Mouse (Mus musculus) MEL (cell line): ENCODE data around the gene Klhdc3. TPM values are rescaled to one million over a fixed set of nuclear protein-coding genes. Genes with fewer than 3 reads are reported as not detected.
A peak's percentile ranks its signal among the peaks of the same experiment; 100 is the strongest.

ENCODE experiments used
- DNase-seq: peaks from one replicate; pipeline ENCODE4 v3.0.0; 2011; ENCODE audit warnings: low read depth, low spot score
- H3K27ac ChIP-seq: 2 replicates; pipeline ENCODE4 v1.5.1; 2012; ENCODE audit warnings: low read depth, mild to moderate bottlenecking, control low read depth, low read length, moderate library complexity; ENCODE audit not compliant: control insufficient read depth
- H3K27me3 ChIP-seq, 2 experiments: fragments of 150-350 bp in 1 of 2; sonication (generic) in 1 of 2; 2 replicates each; pipeline ENCODE4 v1.6.1; 2012; ENCODE audit warnings: low read length in 2 of 2, mild to moderate bottlenecking in 2 of 2, improper control_type of control experiment in 1 of 2, moderate library complexity in 1 of 2; ENCODE audit not compliant: insufficient read depth in 2 of 2, control insufficient read depth in 1 of 2
- H3K36me3 ChIP-seq, 2 experiments: 2 replicates each; pipeline ENCODE4 v1.6.1; 2012 to 2014; ENCODE audit warnings: low read length in 2 of 2, improper control_type of control experiment in 1 of 2, inconsistent platforms in 1 of 2, mild to moderate bottlenecking in 1 of 2; ENCODE audit not compliant: insufficient read depth in 2 of 2, control insufficient read depth in 1 of 2
- H3K4me1 ChIP-seq, 2 experiments: fragments of 150-350 bp in 1 of 2; sonication (generic) in 1 of 2; 2 replicates each; pipeline ENCODE4 v1.6.1; 2012; ENCODE audit warnings: low read length in 2 of 2, improper control_type of control experiment in 1 of 2, mild to moderate bottlenecking in 1 of 2; ENCODE audit not compliant: insufficient read depth in 2 of 2, control insufficient read depth in 1 of 2
- H3K4me3 ChIP-seq, 2 experiments: fragments of 150-350 bp in 1 of 2; sonication (generic) in 1 of 2; 2 replicates each; pipeline ENCODE4 v1.5.1; 2012; ENCODE audit warnings: low read depth in 2 of 2, low read length in 2 of 2, mild to moderate bottlenecking in 2 of 2, moderate library complexity in 2 of 2, control low read depth in 1 of 2, improper control_type of control experiment in 1 of 2; ENCODE audit not compliant: control insufficient read depth in 1 of 2, insufficient read depth in 1 of 2
- H3K79me2 ChIP-seq: 2 replicates; pipeline ENCODE4 v1.6.1; 2012; ENCODE audit warnings: mild to moderate bottlenecking, low read length, moderate library complexity; ENCODE audit not compliant: control insufficient read depth, poor library complexity, insufficient read depth
- H3K9ac ChIP-seq: 2 replicates; pipeline ENCODE4 v1.6.1; 2012; ENCODE audit warnings: low read depth, mild to moderate bottlenecking, control low read depth, low read length, moderate library complexity; ENCODE audit not compliant: control insufficient read depth, poor library complexity, severe bottlenecking
- H3K9me3 ChIP-seq: fragments of 150-350 bp; sonication (generic); replicated peaks from 2 replicates; pipeline ENCODE4 v1.6.1; 2012; ENCODE audit warnings: mild to moderate bottlenecking, low read length, improper control_type of control experiment, moderate library complexity; ENCODE audit not compliant: insufficient read depth
- BHLHE40 ChIP-seq: IDR thresholded peaks from 2 replicates; pipeline ENCODE4 v1.6.1; 2012; ENCODE audit warnings: low read depth, mild to moderate bottlenecking, inconsistent platforms, low read length, improper control_type of control experiment, borderline replicate concordance
- CHD1 ChIP-seq: IDR thresholded peaks from 2 replicates; pipeline ENCODE4 v1.6.1; 2012; ENCODE audit warnings: low read depth, mild to moderate bottlenecking, inconsistent platforms, low read length, improper control_type of control experiment
- CHD2 ChIP-seq: IDR thresholded peaks from 2 replicates; pipeline ENCODE4 v1.6.1; 2011; ENCODE audit warnings: low read length, improper control_type of control experiment
- CTCF ChIP-seq, 3 experiments: IDR thresholded peaks in 2 of 3; conservative IDR thresholded peaks in 1 of 3; 2 replicates each; pipeline ENCODE4 v1.5.1; 2011 to 2012; ENCODE audit warnings: low read length in 3 of 3, low read depth in 2 of 3, mild to moderate bottlenecking in 2 of 3, improper control_type of control experiment in 1 of 3, inconsistent platforms in 1 of 3, mixed read lengths in 1 of 3, moderate library complexity in 1 of 3; ENCODE audit not compliant: control insufficient read depth in 1 of 3, insufficient read depth in 1 of 3, poor library complexity in 1 of 3, severe bottlenecking in 1 of 3
- ELF1 ChIP-seq: IDR thresholded peaks from 2 replicates; pipeline ENCODE4 v1.6.1; 2014; ENCODE audit warnings: low read depth, mild to moderate bottlenecking, inconsistent platforms, low read length, improper control_type of control experiment, moderate library complexity
- EP300 ChIP-seq, 2 experiments: IDR thresholded peaks; 2 replicates each; pipeline ENCODE4 v1.6.1; 2011; ENCODE audit warnings: improper control_type of control experiment in 2 of 2, low read length in 2 of 2, low read depth in 1 of 2, mild to moderate bottlenecking in 1 of 2
- ETS1 ChIP-seq: IDR thresholded peaks from 2 replicates; pipeline ENCODE4 v1.6.1; 2012; ENCODE audit warnings: low read depth, mild to moderate bottlenecking, inconsistent platforms, low read length, improper control_type of control experiment, moderate library complexity
- GATA1 ChIP-seq: IDR thresholded peaks from 2 replicates; pipeline ENCODE4 v1.6.1; 2011; ENCODE audit warnings: low read depth, low read length, improper control_type of control experiment
- HCFC1 ChIP-seq: IDR thresholded peaks from 2 replicates; pipeline ENCODE4 v1.6.1; 2012; ENCODE audit warnings: low read depth, mild to moderate bottlenecking, inconsistent platforms, low read length, improper control_type of control experiment, moderate library complexity
- MAX ChIP-seq: IDR thresholded peaks from 2 replicates; pipeline ENCODE4 v1.6.1; 2011; ENCODE audit warnings: low read length, improper control_type of control experiment
- MAZ ChIP-seq: IDR thresholded peaks from 2 replicates; pipeline ENCODE4 v1.6.1; 2012; ENCODE audit warnings: low read depth, mild to moderate bottlenecking, inconsistent platforms, low read length, improper control_type of control experiment
- MEF2A ChIP-seq: IDR thresholded peaks from 2 replicates; pipeline ENCODE4 v1.6.1; 2014; ENCODE audit warnings: low read depth, mild to moderate bottlenecking, inconsistent platforms, low read length, improper control_type of control experiment; ENCODE audit not compliant: poor library complexity, insufficient replicate concordance, severe bottlenecking; ENCODE audit errors: extremely low read depth
- MYC ChIP-seq: IDR thresholded peaks from 2 replicates; pipeline ENCODE4 v1.6.1; 2011; ENCODE audit warnings: low read depth, mild to moderate bottlenecking, low read length, improper control_type of control experiment, moderate library complexity
- NELFE ChIP-seq: IDR thresholded peaks from 2 replicates; pipeline ENCODE4 v1.6.1; 2011; ENCODE audit warnings: low read depth, low read length, improper control_type of control experiment
- NRF1 ChIP-seq: IDR thresholded peaks from 2 replicates; pipeline ENCODE4 v1.6.1; 2014; ENCODE audit warnings: low read depth, mild to moderate bottlenecking, inconsistent platforms, low read length, improper control_type of control experiment, moderate library complexity; ENCODE audit not compliant: poor library complexity, insufficient read depth, severe bottlenecking
- POLR2A ChIP-seq, 2 experiments: IDR thresholded peaks; 2 replicates each; pipeline ENCODE4 v1.6.1; 2011 to 2012; ENCODE audit warnings: low read length in 2 of 2, mild to moderate bottlenecking in 2 of 2, control low read depth in 1 of 2, improper control_type of control experiment in 1 of 2, low read depth in 1 of 2, moderate library complexity in 1 of 2; ENCODE audit not compliant: control insufficient read depth in 1 of 2, insufficient read depth in 1 of 2, poor library complexity in 1 of 2
- POLR2AphosphoS2 ChIP-seq: IDR thresholded peaks from 2 replicates; pipeline ENCODE4 v1.6.1; 2011; ENCODE audit warnings: low read length, improper control_type of control experiment
- POLR2AphosphoS5 ChIP-seq: IDR thresholded peaks from 2 replicates; pipeline ENCODE4 v1.6.1; 2012; ENCODE audit warnings: low read depth, borderline replicate concordance, mild to moderate bottlenecking, inconsistent platforms, low read length, moderate library complexity, mixed read lengths
- RAD21 ChIP-seq: IDR thresholded peaks from 2 replicates; pipeline ENCODE4 v1.6.1; 2011; ENCODE audit warnings: mild to moderate bottlenecking, low read depth, low read length, improper control_type of control experiment
- RCOR1 ChIP-seq: IDR thresholded peaks from 2 replicates; pipeline ENCODE4 v1.6.1; 2012; ENCODE audit warnings: low read depth, mild to moderate bottlenecking, inconsistent platforms, low read length, improper control_type of control experiment
- SMC3 ChIP-seq: IDR thresholded peaks from 2 replicates; pipeline ENCODE4 v1.6.1; 2011; ENCODE audit warnings: low read depth, low read length, improper control_type of control experiment
- TAL1 ChIP-seq: IDR thresholded peaks from 2 replicates; pipeline ENCODE4 v1.6.1; 2012; ENCODE audit warnings: mild to moderate bottlenecking, inconsistent platforms, low read length, moderate library complexity, mixed read lengths
- TCF12 ChIP-seq: IDR thresholded peaks from 2 replicates; pipeline ENCODE4 v1.6.1; 2014; ENCODE audit warnings: low read depth, mild to moderate bottlenecking, inconsistent platforms, low read length, improper control_type of control experiment, moderate library complexity
- USF1 ChIP-seq: IDR thresholded peaks from 2 replicates; pipeline ENCODE4 v1.6.1; 2014; ENCODE audit warnings: low read depth, mild to moderate bottlenecking, inconsistent platforms, low read length, improper control_type of control experiment, moderate library complexity
- polyA plus RNA-seq, 2 experiments: library from polyadenylated mRNA; stranded (reverse) in 1 of 2; unstranded in 1 of 2; fragments of >175 nt in 1 of 2; fragments of >200 nt in 1 of 2; gene quantifications; 2 replicates each; pipeline versions ENCODE4 v1.2.1 to v1.2.4; 2012; ENCODE audit warnings: low replicate concordance in 2 of 2, low read depth in 1 of 2; ENCODE audit not compliant: insufficient read length in 2 of 2, insufficient read depth in 1 of 2, missing spikeins in 1 of 2
- total RNA-seq: library from RNA; depleted of rRNA; stranded (reverse); fragments of 300-350 nt; gene quantifications from 2 replicates; pipeline ENCODE4 v1.2.3, GENCODE M21; 2012

Gene Klhdc3
- total and polyA plus RNA-seq, 3 experiments = 95.0 to 203 TPM; not detected in 1

DNA sequence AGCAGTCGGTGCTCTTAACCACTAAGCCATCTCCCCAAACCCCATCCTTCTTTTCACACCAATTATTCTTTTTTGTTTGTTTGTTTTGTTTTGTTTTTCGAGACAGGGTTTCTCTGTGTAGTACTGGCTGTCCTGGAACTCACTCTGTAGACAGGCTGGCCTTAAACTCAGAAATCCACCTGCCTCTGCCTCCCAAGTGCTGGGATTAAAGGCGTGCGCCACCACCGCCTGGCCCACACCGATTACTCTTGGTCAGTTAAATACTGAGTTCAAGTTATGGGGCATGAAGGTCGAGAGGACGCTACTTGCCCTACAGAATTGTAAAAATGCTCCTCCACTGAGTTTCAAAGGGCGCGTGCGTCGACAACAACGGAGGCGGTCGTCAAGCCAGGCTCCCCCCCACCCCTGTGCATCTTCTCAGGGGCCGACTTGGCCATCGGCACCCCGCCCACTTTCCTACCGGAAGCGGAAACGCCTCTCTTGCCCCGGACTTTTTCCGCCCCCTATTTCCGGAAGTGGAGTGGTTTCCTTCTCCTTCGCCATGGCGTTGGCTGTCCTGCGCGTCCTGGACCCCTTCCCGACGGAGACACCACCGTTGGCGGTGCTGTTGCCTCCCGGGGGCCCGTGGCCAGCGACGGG is 30.4 kb upstream of the Klhdc3 start, which contains the start of gene Pex6 (continued):
- TF ChIP-seq POLR2AphosphoS2 (peak; percentile 67; the same call in 1 of the 2 replicates), CHD2 (no peak), TAL1 (no peak), EP300 (IDR thresholded peaks at IDR 0.05; ENCODE audit: low read depth in 1 of 2, low read length in 2 of 2) (no peak)

DNA sequence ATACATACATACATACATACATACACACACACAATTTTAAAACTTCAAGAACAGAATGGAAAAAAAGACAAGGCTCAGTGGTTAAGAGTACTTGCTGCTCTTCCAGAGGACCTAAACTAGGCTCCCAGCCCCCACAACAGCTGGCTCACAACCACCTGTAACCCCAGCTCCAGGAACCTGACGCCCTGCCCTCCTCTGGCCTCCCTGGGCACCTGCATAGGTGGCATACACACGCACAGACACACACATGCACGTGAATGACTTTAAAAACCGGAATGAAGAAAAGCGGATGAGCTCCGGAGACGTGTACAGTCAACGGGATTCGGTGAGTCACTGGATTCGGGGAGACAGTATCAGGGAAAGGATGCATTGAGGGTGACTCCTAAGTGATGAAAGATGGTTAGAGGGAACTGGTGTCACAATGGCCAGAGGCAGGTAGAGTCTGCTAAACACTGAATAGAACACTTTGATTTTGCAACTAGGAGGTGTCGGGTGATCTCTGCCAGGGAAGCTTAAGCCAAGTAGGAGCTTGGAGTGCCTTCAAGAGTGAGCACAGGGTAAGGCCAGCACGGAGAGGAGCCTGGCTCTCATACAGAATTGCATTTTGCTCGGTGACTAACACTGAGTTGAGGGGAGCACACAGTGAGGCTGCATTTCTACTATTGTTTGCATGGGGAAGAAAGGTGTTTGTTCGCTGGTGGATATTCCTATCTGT is 25.8 kb upstream of the Klhdc3 start:
- H3K4me1 ChIP-seq = peaks cover 3 to 28% of the 10 kb centered on the region in 2 experiments
- no peak for TF ChIP-seq EP300 (IDR thresholded peaks at IDR 0.05; ENCODE audit: low read depth in 1 of 2, low read length in 2 of 2)
- no peak for TF ChIP-seq MAZ
- no peak for TF ChIP-seq CHD1
- TF ChIP-seq POLR2AphosphoS5 = no peak
- TF ChIP-seq MYC = no peak
- TF ChIP-seq TAL1 = no peak
- peaks cover 26% of the 10 kb centered on the region for H3K79me2 ChIP-seq
- H3K27me3 ChIP-seq = no peaks in the 10 kb centered on the region
- H3K4me3 ChIP-seq = no peak overlapping the region
- no peak overlapping the region for H3K9ac ChIP-seq
- no peak for DNase-seq
- H3K9me3 ChIP-seq = no peaks in the 10 kb centered on the region
- H3K27ac ChIP-seq = no peak overlapping the region
- H3K36me3 ChIP-seq = peaks cover 0 to 9% of the 10 kb centered on the region in 2 experiments; a peak in 2 of 4 replicates

GRCm38 (mm10) chr17:46704887-46705835 is 24.4 kb upstream of the Klhdc3 start, which contains the start of gene Ppp2r5d:
TSS of gene Ppp2r5d (minus strand) at chr17:46705111.
- peaks cover 23% of the 10 kb centered on the region for H3K79me2 ChIP-seq
- peak; percentile 99 for DNase-seq
- peak within 1 kb of the TSS; percentile 82 to 83 for H3K4me3 ChIP-seq
- H3K36me3 ChIP-seq = peaks cover 0 to 9% of the 10 kb centered on the region in 2 experiments; a peak in 2 of 4 replicates
- peak within 1 kb of the TSS; percentile 64 for H3K27ac ChIP-seq
- H3K27me3 ChIP-seq = no peaks in the 10 kb centered on the region
- peak within 1 kb of the TSS; percentile 89 for H3K9ac ChIP-seq
- no peaks in the 10 kb centered on the region for H3K9me3 ChIP-seq
- H3K4me1 ChIP-seq = peaks cover 3 to 21% of the 10 kb centered on the region in 2 experiments
- TF ChIP-seq HCFC1 (peak; percentile 53; the same call in 1 of the 2 replicates), MAX (peak; percentile 71; the same call in 1 of the 2 replicates), MEF2A (no peak), RCOR1 (no peak), BHLHE40 (no peak), MAZ (no peak), POLR2A (IDR thresholded peaks at IDR 0.05; ENCODE audit: control insufficient read depth in 1 of 2, insufficient read depth in 1 of 2, low read depth in 1 of 2, low read length in 2 of 2, poor library complexity in 1 of 2) (peak; percentile 67 to 98; a peak in 3 of 4 replicates), POLR2AphosphoS2 (peak; percentile 81; the same call in 1 of the 2 replicates), NRF1 (peak; percentile 61), RAD21 (no peak), CTCF (IDR thresholded peaks at IDR 0.05 in 2 of 3, conservative IDR thresholded peaks at IDR 0.05 in 1 of 3; ENCODE audit: control insufficient read depth in 1 of 3, insufficient read depth in 1 of 3, low read depth in 2 of 3, low read length in 3 of 3, poor library complexity in 1 of 3, severe bottlenecking in 1 of 3) (no peak), TCF12 (peak; percentile 58; the same call in 1 of the 2 replicates), ETS1 (peak; percentile 17; the same call in 1 of the 2 replicates), SMC3 (no peak), CHD1 (no peak; the same call in 1 of the 2 replicates), USF1 (no peak), GATA1 (no peak), NELFE (peak; percentile 91), ELF1 (no peak)
